Mouse (Mus musculus) common myeloid progenitor, adult 5-6 weeks (primary cell): Measurements from ENCODE around the gene Desi1. TPM values are rescaled to one million over a fixed set of nuclear protein-coding genes. Genes with fewer than 3 reads are reported as not detected.

Experiments used
- total RNA-seq: library from RNA; stranded (forward); fragments of 200-1000, 187-1606 nt; gene quantifications from 2 replicates; pipeline ENCODE4 v1.2.3, GENCODE M21; 2017

Desi1 gene
- total RNA-seq, 1 experiment from 2014 or later: 12.2 TPM

Other genes starting within 250 kb of the Desi1 start
- gene Tef, start 231.4 kb downstream of the Desi1 start, total RNA-seq: 11.3 and 20.6 TPM in 2 replicates
- gene Tob2, start 175.1 kb downstream of the Desi1 start, total RNA-seq: 26.1 and 27.0 TPM in 2 replicates
- 65.8 and 125 TPM in 2 replicates for gene Phf5a, start 162.0 kb downstream of the Desi1 start, total RNA-seq
- gene Aco2, start 161.6 kb downstream of the Desi1 start, total RNA-seq: 132 and 149 TPM in 2 replicates
- 52.6 and 64.6 TPM in 2 replicates for gene Polr3h, start 107.6 kb downstream of the Desi1 start, total RNA-seq
- gene Csdc2, start 97.1 kb downstream of the Desi1 start, total RNA-seq: not detected in 2 replicates
- gene Pmm1, start 72.9 kb downstream of the Desi1 start, total RNA-seq: 15.1 and 17.1 TPM in 2 replicates
- not detected in 2 replicates for gene 1700029P11Rik, start 53.3 kb downstream of the Desi1 start, total RNA-seq
- 409 and 444 TPM in 2 replicates for gene Xrcc6, start 46.0 kb downstream of the Desi1 start, total RNA-seq
- gene Snu13, start 13.7 kb upstream of the Desi1 start, total RNA-seq: 197 and 206 TPM in 2 replicates
- gene 4930407I10Rik, start 25.3 kb upstream of the Desi1 start, total RNA-seq: not detected in 2 replicates
- gene Mei1, start 36.1 kb upstream of the Desi1 start, total RNA-seq: not detected in 2 replicates
- gene Ccdc134, start 94.1 kb upstream of the Desi1 start, total RNA-seq: 8.8 and 18.0 TPM in 2 replicates
- 42.8 and 64.3 TPM in 2 replicates for gene Srebf2, start 113.3 kb upstream of the Desi1 start, total RNA-seq
- gene Shisa8, start 179.0 kb upstream of the Desi1 start, total RNA-seq: 3.1 and 4.8 TPM in 2 replicates
- gene Tnfrsf13c, start 190.5 kb upstream of the Desi1 start, total RNA-seq: 2.7 and 5.9 TPM in 2 replicates
- gene Cenpm, start 210.9 kb upstream of the Desi1 start, total RNA-seq: 19.4 and 30.6 TPM in 2 replicates
- gene 1500009C09Rik, start 218.5 kb upstream of the Desi1 start, total RNA-seq: not detected in 2 replicates
- 0.23 and 0.44 TPM in 2 replicates for gene Sept3, start 241.0 kb upstream of the Desi1 start, total RNA-seq